Mouse (Mus musculus) lung, postnatal 0 days (tissue): ENCODE results near the gene Bclaf3.

ENCODE experiments used
- CTCF ChIP-seq: IDR thresholded peaks from 2 replicates; pipeline ENCODE4 v1.5.1; 2016; ENCODE audit warnings: antibody characterized with exemption, mild to moderate bottlenecking
- EP300 ChIP-seq: IDR thresholded peaks from 2 replicates; pipeline ENCODE4 v1.6.1; 2016; ENCODE audit warnings: antibody characterized with exemption, mild to moderate bottlenecking, control low read depth

DNA sequence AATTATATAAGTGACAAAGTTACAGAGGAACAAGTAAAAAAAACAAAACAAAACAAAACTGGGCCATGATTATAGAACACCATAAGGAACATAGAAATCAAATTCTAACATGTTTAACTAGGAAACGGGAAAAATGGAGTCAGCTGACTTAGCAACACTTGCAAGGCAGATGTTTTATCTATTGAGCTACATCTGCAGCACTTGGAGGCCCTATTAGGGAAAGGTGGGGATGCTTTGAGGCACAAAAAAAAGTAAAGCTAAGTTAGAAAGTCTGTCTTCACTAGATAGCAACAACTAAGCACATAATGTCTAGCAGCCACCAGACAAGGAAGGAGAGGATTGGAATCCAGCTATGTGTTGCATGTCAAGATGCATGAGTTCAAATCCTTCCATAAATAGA, 71.0 kb downstream of the Bclaf3 start:
- TF ChIP-seq CTCF = no peak
- no peak for TF ChIP-seq EP300
